Mouse (Mus musculus): ENCODE measurements around the gene Asxl1.

Gene Asxl1

GRCm38 (mm10) chr2:153440755-153441154 lies 95.1 kb downstream of the Asxl1 start:
- in situ Hi-C loops (cut with MboI; ENCODE audit: low sequenced_read_pairs), result no loop called here

GRCm38 (mm10) chr2:153441228-153441627 lies 95.6 kb downstream of the Asxl1 start:
- in situ Hi-C loops (cut with MboI; ENCODE audit: low sequenced_read_pairs), result no loop called here

- in situ Hi-C loops (cut with MboI; ENCODE audit: low sequenced_read_pairs), result no loop called here
Measured at GRCm38 (mm10) chr2:153442720-153443119, 97.1 kb downstream of the Asxl1 start.

GRCm38 (mm10) chr2:153443434-153444240 lies 98.0 kb downstream of the Asxl1 start:
- in situ Hi-C loops (cut with MboI; ENCODE audit: low sequenced_read_pairs), result no loop called here

DNA sequence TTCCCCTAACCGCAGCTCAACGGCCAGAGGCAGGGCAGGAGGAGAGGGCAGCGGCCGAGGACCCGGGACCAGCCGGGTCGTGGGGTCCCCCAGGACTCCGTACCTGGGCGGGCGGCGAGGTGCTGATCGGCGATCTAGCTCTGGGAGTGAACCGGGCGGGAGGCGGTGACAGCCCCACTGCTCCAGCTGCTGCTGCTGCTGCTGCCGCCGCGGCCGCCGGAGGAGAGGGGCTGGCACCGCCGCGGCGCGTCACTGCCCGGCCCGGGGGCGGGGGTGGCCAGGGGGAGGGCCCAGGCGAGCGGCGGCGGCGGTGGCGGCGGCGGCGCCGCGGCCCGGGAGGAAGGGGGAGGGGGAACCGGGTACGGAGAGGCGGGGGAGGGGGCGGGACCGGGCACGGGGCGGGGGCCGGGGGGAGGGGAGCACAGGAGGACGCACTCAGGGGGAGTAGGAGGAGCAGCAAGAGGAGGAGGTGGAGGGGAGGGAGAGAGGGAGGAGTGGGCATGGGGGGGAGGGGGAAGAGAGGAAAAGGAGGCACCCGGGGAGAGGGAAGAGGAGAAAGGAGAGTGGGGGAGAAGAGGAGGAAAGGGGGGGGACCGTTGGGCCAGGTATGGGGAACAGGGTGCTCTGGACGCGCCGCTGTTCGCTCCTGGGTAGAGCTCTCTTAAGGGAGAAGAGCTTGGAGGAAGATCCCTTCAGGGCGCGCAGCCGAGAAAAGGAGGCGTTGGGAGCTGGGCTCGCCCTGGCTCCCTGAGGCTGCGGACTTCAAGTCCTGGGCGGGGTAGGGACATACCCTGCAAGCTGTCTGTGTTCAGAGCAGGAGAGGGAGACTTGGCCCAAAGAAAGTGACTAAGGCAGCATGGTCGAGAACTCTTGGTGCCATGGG lies 98.9 kb downstream of the Asxl1 start:
- in situ Hi-C loops (cut with MboI; ENCODE audit: low sequenced_read_pairs), result no loop called here

DNA sequence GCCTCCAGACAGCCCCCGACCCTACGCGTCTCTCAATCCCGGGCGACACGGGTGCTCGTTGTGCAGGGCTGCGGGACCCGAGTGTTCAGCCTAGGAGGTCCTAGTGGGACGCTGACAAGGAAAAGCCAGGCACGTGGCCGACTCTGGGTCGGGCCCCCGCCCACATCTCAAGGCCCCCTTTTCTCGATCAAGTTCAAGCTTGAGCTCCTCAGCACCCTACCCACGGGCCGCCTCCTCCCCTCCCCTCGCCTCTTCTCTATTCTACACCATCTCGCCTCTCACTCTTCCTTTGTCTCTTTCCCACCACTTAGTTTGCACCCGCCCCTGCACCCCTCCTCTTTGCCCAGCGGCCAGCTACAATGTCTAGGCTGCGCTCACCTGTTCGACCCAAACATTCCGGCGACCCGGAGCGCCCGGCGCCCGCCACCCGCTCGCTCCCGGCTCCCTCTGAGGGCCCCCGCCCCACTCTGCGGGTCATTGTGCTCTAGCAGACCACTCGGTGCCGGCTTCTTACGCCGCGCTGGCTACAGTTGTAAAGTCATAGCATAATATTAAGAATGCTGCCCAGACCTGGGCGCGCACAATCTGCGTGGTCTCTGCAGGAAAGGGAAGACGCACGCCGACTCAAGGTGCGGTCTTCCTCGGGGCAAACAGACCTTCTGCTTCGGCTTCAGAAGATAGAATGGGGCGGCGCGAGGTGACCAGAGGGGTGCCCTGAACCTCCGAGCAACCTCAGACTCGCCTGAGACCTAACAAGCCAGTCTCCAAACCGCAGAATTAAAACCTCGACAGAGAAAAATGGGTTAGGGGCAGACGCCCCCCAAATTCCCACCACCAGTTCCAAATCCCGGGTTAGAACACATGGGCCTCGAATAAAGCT lies 99.7 kb downstream of the Asxl1 start:
- in situ Hi-C loops (cut with MboI; ENCODE audit: low sequenced_read_pairs), result no loop called here

GRCm38 (mm10) chr2:153446017-153446408 lies 100.4 kb downstream of the Asxl1 start:
- in situ Hi-C loops (cut with MboI; ENCODE audit: low sequenced_read_pairs), result no loop called here

GRCm38 (mm10) chr2:153446476-153446875 lies 100.8 kb downstream of the Asxl1 start:
- in situ Hi-C loops (cut with MboI; ENCODE audit: low sequenced_read_pairs), result no loop called here

- in situ Hi-C loops (cut with MboI; ENCODE audit: low sequenced_read_pairs), result no loop called here
Measured at GRCm38 (mm10) chr2:153447719-153448118, 102.1 kb downstream of the Asxl1 start.

DNA sequence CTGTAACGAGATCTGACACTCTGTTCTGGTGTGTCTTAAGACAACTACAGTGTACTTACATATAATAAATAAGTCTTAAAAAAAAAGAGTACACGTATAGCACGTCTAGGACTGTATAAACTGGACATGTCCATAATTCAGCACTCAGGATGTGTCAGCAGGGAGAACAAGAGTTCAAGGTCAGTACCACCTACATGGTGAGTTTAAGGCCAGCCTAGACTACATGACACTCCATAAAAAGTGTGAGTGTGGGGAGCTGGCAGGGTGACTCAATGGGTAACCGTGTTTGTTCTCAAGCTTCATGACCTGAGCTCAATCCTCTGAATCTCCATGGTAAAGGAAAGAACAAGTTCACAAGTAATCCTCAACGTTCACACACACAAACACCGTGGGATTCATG lies 102.9 kb downstream of the Asxl1 start:
- in situ Hi-C loops (cut with MboI; ENCODE audit: low sequenced_read_pairs), result no loop called here
